Mouse (Mus musculus) spleen, postnatal 4 days (tissue): ENCODE data around the gene Fut8.

Experiments used
- DNase-seq, 2 experiments: peaks; one replicate each; pipeline ENCODE4 v3.0.0; 2022; ENCODE audit warnings: low spot score in 2 of 2

Gene Fut8

DNA sequence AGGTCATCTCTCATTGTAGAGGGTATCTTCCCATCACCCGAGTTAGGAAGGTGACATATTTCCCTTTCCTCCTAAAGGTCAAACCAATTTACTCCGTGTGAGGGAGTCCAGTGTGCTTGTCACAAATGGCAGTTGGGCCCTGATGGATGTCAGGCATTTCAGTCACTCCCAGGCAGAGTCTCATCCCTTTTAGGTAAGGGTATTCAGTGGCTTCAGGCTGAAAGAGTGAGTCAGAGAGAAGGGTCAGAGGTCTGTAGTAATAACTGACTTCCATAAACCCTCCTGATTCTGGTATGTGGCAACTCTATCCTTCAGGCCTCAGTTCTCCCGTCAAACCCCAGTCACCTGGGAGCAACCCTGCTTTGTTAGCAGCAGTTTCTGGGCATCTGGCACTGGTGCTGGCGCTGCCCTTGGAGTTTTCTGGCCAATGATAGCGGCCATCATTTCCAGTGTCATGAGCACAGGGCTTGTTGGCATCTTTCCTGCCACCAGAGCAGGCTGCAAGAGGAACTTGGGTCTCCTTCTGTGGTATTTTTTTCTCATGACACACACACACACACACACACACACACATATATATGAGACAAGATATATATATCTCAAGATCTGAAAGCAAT is 262.6 kb downstream of the Fut8 start:
- DNase-seq: no peak

GRCm38 (mm10) chr12:77501466-77502240 is 263.7 kb downstream of the Fut8 start:
- DNase-seq: no peak

DNA sequence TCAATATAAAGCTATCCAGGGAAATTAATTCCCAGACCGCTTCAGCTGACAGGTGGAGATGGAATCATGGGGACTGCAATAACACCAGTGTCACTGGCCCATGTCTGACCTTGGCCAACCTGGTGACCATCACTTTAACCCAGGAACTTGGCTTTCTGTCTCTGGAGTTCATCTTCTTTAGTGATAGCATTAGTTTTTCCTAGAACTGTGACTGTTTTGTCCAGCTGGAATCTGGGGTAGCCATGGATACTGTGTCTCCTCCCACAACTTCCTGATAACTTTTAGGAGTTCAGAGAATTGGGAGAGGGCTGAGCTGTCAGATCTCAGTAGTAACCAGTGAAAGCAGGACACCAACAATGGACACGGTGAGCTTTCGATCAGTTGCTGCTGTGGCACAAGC is 264.3 kb downstream of the Fut8 start:
- DNase-seq: no peak

- DNase-seq: peak in 1 of 2 experiments; percentile 49
These were observed 267.5 kb downstream of the Fut8 start for GRCm38 (mm10) chr12:77505431-77505830.

- DNase-seq: peak; percentile 6 to 38
These were observed 269.8 kb downstream of the Fut8 start for GRCm38 (mm10) chr12:77507770-77508169.

DNA sequence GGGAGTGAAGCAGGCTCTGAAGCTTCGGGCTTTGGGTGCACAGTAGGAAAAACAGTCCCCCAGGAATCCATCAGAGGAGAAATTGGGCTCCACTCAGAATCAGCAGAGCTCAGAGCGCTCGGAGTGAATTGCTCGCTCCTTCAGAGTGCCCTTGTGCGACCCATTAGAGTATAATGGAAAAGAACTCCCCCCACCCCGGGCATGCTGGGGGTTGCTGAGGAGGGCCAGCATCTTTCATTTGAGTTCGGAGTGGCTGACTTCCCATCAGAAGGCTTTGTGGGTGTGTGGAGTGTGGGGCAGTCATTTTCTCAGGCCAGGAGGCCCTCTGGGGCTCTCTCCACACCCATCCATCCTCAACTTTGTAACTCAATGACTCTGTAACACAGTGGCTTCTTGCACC is 272.8 kb downstream of the Fut8 start:
- peak in 1 of 2 experiments; percentile 43 for DNase-seq

DNA sequence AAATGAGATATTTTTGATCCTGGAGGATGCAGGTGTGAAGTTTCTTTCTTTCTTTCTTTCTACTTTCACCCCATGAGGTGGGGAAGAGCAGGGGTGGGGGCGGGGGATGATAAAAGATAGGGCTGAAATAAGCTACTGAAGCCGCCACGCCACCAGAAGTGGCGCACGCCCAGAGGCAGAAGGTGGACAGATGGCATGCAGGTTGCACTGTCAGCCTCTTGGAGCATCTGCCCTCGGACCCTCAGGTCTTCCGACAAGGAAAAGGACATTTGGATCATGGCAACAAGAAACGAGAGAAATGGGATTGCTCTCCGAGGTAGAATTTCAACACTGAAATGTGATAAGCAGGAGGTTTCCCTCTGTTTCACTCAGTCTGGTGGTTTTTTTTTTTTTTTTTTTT is 273.3 kb downstream of the Fut8 start:
- no peak for DNase-seq

- DNase-seq: no peak
These were observed 273.7 kb downstream of the Fut8 start for GRCm38 (mm10) chr12:77511631-77512030.

- peak; percentile 6 to 18 for DNase-seq
These were observed 278.9 kb downstream of the Fut8 start for GRCm38 (mm10) chr12:77516805-77517204.

- DNase-seq: peak; percentile 10 to 53
These were observed 279.8 kb downstream of the Fut8 start for GRCm38 (mm10) chr12:77517691-77518090.

GRCm38 (mm10) chr12:77519534-77520102 is 281.7 kb downstream of the Fut8 start:
- peak; percentile 8 to 49 for DNase-seq

DNA sequence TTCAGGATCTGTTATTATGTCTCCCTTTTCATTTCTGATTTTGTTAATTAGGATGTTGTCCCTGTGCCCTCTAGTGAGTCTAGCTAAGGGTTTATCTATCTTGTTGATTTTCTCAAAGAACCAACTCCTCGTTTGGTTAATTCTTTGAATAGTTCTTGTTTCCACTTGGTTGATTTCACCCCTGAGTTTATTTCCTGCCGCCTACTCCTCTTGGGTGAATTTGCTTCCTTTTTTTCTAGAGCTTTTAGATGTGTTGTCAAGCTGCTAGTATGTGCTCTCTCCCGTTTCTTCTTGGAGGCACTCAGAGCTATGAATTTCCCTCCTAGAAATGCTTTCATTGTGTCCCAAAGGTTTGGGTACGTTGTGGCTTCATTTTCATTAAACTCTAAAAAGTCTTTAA is 286.1 kb downstream of the Fut8 start:
- peak; percentile 5 to 22 for DNase-seq
